Mouse (Mus musculus) inflammation-experienced regulatory T-cells, adult 6 months (primary cell): ENCODE measurements around the gene Ankmy2. TPM values are rescaled to one million over a fixed set of nuclear protein-coding genes. Genes with fewer than 3 reads are reported as not detected.
A peak's percentile ranks its signal among the peaks of the same experiment; 100 is the strongest.

ENCODE experiments used
- ATAC-seq: one replicate; pipeline ENCODE4 v1.8.0; 2017
- polyA plus RNA-seq, 3 experiments: library from polyadenylated mRNA; unstranded; fragments of 100-300 nt; shearing (Covaris generic); gene quantifications; one replicate each; pipeline ENCODE4 v1.2.1; 2017

Gene Ankmy2
- 10 to 100 TPM; 37.6 to 51.3 (median 47.3) TPM for polyA plus RNA-seq

DNA sequence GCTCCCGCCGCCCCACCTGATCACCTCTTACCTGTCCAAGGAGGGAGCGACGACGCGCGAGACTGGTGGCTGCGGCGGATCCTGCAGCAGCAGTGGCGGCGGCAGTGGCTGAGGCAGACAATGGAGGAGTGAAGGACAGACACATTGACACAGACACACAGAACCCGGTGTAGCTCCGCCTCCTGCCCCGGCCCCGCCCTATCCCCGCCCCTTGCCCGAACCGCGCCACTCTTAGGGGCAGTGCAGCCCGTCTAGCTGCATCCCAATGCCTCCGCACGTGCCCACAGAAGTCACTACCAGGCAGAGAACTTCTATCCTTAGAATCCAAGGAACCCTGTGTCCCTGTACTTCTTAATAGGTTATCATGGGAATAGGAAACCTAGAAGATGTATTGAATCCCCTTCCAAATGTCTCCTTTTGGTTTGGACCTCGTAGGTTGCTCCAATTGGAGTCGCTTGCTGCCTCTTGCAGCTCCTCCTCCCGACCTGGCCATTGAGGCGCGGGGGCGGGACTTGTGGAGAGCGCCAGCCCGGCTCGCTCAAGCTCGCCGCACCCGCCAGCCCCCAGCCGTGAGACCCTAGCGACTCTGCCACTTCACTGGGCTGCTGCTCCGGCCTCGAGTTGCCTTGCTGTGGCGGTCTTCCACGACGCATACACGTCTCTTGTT, at the start of gene Ankmy2:
Ankmy2 (plus strand) TSS at position 478 of the 667 bp plus-strand sequence.
- ATAC-seq = peak; percentile 74

DNA sequence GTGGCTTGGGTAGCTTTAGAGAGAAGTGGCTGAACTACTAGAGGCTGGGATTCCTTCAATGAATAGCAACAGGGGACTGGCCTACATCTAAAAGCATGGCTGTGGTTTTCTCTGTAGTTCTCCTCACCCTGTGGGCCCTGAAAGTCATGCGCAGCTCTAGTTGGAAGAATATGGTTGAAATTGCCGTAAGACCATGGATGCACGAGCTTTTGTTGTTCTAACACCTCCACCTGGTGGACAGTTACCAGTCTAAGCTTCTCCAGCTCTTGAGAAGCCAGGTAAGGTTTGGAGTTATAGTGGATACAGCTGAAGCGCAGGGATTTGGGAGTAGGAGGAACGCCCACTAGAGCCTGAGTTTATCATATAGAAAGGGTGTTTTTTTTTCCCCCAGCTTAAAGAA, 48.5 kb upstream of the Ankmy2 start:
- no peak for ATAC-seq

DNA sequence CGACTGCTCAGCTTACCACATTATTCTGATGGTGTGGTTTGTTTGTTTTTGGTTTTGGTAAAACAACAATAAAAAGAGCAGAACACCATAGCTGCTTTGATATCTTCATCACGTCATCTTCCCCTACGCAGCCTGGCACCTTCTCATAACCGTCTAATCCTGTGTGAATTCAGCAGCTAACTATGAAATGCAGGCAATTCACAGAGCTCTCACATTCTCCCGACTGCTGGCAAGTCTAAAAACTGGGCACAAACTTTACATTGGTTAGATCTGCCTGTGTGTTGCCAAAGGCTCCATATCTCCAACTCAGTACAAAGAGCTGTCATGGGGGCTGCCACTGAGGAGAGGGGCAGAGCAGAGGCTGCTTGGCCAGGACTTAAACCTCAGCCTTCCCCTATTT, 46.5 kb upstream of the Ankmy2 start:
- ATAC-seq = no peak

DNA sequence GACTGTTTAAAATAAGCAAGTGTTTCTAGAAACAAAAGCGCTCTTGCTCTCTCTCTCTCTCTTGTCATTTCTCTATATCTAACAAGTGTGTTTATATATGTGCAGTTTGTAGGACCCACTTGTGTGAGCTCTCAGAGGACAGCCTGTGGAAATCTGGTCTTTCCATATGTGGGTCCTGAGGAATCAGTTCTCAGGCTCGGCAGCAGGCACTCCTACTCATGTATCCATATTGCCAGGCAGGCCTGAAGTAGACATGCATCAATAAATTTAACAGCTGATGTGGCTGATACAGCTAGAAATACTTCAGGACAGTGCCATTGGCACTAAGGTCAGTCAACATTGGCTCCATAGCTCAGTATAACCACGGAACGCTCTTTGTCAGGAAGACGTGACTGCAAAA, 45.8 kb upstream of the Ankmy2 start:
- no peak for ATAC-seq

DNA sequence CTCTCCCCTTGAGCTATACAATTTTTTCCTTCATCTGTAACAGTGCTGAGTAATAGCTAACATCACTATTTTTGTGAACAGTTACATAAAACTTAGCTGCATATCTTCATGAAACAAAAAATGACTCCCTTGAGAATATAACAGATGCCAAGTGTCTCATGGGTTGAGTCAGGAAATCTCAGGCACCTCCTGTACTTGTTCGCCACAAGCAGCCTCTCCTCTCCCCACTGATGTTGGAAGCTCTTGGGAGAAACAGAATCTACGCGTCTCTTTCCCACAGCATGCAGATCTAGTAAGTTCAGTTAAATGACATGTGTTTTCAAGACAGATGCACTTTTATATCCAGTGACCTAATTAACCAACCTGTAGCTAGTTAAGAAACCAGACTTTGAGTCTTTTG, 44.8 kb upstream of the Ankmy2 start:
- ATAC-seq = no peak

DNA sequence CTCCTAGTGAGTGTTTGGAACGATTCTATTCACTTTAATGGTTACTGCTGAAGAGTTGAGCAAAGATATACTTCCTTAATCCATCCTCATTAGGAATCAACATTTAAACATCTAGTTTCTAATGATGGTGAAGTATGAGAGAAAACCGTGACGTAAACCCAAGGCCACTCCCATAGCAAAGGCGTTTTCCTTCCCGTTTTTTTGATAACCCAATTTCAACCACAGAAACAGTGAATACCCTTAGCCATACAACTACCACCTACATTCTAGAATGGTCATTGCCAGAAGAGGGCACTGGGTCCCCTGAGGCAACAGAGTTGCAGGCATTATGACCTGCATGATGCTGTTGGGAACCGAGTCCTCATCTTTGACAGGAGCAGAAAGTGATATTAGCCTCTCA, 39.8 kb upstream of the Ankmy2 start:
- no peak for ATAC-seq

DNA sequence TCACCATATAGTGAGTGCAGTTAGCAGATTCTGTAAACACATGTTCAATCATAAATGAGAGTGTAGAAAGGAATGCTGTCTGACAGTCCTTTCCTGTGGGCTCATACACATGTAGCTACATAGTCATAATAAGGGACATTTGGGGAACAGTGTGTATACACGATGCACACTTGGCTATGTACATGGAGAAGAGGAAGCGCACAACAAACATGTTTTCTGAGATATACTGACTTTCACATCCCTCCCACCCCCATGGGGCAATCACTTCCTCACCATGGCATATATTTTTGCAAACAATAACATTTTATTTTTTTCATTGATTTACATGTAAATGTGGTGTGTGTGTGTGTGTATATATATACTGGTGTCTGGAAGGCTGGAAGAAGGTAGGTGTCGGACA, 37.7 kb upstream of the Ankmy2 start:
- no peak for ATAC-seq

DNA sequence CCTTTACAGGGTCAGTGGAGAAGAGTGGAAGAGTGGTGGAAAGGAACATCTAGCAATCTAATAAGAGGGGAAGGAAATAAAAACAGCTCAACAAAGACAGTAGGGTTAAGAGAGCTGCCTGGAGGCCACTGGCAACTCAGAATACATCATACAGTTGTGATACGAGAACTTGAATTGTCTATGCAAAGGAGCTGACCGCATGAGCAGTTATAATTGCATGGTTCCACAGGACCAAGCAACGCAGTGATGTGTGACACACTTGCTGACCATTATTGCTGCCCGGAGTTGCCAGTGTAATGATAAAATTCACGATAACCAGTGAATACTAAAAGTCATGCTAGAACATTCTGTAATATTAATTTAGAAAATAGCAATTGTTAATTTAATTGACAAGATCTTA, 30.9 kb upstream of the Ankmy2 start:
- no peak for ATAC-seq

DNA sequence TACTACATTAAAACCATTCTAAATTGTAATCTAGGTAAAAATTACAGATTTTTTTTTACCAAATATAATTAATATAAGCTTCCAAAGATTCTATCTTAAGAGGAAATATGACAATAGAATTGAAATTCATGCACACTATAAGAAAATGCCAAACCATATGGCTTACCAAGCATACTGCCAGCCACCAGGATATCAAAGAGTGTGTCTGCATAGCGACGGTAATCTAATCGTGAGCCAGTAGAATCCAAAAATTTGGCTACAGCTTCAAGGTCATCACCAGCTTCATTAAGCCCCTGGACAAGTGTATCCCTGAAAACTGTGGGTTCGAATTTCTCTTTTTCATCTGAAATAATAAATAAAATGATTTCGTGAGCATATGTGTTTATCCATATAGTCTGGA, 27.1 kb upstream of the Ankmy2 start:
- ATAC-seq = no peak

DNA sequence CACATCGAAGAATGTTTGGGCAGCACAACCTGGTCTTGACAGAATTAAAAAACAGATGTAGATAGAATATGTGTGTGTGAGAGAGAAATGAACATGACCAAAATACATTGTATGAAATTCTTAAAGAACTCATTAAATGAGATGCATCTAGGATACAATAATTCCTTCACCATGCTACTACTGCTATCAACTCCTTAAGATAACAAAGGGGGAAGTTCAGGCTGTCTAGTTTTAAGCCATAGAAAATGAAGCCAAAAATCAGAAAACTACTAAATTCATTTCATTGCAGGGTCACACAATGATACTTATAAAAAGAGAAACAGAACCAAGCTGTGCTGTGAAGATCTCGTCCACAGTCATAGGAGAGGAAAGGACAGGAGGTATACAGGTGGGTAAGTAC, 24.7 kb upstream of the Ankmy2 start:
- no peak for ATAC-seq

DNA sequence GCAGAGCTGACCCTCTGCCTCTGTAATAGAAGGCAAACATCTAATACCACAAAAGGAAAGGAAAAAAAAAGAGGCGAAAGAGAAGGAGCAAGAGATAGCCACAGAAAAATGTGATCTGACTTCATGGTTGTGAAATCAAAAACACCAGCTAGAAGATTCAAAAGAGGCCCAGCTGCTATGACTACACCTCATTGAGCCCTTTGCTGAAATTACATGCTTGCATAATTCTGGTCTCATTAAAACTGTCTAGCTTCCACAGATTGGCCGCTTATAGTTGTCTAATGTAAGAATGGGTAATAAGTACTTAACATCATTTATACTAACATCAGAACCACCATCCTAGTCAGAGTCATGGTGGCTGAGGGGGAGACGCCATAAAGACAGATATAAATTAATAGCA, 24.2 kb upstream of the Ankmy2 start:
- no peak for ATAC-seq

DNA sequence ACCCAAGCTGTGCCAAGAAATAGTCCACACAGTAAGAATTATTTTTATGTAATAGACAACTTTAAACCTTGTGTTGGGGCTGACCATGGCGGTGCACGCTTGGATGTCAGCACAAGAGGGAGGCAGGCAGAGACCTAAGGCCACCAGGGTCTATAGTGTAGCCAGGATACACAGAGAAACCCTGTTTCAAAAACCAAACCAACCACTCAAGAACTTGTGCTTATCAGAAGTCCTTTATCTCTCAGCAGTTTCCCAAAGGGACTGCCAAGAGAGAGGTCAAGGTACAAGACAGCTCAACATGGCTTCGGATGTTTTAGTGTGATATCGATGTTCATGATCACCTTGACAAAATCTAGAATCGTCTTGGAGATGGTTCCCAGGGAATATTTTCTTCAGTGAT, 23.4 kb upstream of the Ankmy2 start:
- ATAC-seq = no peak

DNA sequence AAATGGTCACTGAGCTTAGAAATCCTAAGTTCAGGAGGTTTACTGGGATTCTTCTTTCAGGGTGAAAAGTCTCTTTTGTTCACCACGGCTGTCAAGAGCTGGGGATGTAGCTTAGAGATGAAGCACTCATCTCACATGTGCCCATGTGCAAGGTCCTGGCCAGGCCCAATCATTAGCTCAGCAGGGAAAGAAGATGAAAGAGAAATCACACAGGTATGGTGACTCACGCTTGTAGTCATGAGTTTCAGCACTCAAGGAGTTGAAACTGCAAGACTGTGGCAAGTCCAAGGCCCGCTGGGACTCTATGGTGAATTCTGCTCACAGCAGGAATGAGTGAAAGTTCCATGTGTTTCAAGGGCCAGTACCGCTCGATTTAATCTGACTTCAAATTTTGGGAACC, 22.8 kb upstream of the Ankmy2 start:
- no peak for ATAC-seq

DNA sequence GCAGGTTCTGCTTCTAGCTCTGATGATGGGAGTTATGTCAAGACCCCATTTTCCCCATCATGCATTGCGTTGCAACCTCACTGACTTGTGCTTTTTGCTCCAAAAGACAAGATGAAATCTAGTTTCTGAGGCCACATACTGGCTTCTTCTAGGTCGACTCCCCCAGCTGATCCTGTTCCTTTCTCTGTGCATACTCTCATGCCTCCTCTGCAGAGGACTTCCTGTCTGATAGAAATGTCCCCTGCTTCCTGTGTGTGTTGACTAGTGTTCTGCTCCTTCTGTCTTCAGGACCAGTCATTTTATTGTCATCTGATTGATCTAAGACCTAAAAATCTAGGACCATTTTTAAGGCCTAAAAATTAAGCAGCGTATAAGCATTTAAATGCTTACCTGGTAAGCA, 21.5 kb upstream of the Ankmy2 start:
- peak; percentile 83 for ATAC-seq

DNA sequence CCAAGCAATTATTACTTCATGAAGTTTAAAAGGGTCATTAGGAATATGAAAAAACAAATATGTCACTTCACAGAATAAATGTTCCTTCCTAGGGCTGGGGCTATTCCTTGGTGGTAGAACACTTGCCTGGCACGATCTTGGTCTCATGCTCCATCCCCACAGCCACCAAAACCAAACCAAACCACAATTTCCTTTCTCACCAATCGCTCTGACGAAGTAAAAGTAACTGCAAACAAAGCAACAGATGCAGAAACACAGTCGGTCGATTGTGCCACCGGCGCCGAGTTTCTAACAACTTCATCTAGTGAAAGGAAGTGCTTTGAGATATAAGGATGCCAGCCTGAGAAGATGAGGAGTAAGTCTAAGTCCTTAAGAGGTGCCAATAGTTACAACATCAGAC, 20.6 kb upstream of the Ankmy2 start:
- ATAC-seq = peak; percentile 70

DNA sequence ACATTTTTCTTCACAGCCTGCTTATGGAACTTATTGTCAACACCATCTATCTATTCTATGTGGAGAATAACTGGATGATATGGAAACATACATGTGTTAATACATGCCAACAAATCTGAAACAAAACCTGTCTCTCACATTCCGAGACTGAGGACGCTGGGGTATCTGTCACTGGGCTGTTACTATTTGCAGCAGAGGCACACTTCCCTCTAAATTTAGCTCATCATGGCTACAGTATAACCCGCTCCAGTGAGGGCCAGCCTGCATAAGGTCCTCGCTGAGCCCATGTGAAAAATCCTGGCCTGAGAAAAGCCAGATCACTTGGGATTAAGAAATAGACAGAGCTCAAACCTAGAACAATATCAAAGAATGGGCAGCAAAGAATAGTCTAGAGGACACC, 19.7 kb upstream of the Ankmy2 start:
- no peak for ATAC-seq

DNA sequence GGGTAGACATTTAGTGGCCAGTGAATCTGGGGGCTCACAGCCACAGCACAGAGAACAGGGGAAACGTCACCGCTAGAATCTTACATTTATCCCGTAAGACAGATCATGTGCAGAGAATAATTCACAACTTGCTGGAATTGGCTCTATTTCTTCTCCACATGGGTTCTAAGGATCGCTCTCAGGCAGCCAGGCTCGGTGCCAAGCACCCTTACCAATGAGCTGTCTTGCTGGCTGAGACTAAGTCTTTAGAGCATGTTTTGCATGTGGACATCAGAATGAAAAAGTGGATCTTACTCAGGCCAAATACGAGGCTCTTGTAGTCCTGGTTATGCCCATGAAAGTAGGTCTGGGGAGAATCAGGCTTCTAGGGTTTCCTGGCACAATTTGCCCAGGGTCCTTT, 16.5 kb upstream of the Ankmy2 start:
- no peak for ATAC-seq

DNA sequence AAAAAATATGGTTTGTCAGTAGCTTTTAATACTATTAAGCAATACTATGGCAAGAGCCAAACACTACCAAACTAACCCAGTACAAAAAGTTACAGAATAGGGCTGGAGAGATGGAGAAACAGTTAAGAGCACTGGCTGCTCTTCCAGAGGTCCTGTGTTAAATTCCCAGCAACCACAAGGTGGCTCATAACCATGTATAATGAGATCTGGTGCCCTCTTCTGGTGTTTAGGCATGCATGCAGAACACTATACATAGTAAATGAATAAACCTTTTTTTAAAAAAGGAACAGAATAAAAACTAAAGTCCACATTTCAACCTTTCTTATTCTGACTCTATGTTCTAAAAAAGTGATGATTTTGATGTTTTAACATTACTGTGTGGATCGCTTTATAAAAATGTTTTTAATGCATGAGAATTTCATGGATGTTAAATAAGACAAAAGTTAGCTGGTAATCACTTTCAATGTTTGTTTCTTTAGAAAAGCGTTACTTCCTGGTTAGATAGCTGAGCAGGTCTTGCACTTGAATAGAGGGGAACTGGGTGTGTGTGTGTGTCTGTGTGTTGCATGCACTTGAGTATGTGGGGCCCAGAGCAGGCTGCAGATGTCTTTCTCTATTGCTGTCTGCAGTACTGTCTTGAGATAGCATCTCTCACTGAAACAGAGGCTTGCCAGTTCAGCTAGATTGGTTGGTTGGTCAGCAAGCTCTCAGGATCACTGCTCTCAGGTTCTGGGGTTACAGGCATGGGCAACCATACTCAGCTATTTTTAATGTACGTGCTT, 10.5 kb upstream of the Ankmy2 start:
- ATAC-seq = peak; percentile 25

DNA sequence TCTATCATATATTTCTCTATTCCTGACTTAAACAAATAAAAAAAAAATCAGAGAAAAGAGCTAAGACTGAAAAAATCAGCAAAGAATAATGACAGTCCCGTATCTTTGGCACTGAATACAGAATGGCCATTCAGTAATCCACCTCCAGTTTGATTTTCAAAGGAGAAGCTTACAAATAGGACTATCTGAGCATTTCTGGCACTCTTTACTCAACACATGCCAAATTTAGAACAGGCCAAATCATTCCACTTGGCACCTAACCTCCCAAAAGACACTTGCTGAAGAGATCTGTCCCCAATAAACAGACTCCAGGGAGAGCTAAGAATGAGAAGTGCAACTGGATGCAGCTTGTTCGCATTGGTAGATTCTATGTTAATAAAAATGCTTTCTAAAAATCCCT, 6.6 kb upstream of the Ankmy2 start:
- no peak for ATAC-seq

DNA sequence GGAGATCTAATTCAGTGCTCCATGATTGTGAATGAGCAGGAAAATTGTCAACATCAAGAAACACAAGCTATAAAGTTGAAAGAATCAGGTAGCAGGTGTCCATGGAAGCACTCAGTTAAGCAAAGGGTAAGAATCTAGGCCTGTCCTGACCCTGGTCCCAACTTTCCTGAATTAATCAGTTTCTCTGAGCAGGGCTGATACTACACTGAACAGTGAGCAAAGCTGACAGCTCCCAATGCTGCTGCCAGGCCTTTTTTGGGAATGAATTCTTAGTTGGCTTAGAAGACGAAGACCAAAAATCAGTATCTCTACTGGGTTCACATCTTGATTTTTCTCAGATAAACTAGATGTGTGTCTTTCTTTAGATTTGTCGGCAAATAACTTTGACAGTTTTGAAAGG, 6.2 kb upstream of the Ankmy2 start:
- no peak for ATAC-seq

DNA sequence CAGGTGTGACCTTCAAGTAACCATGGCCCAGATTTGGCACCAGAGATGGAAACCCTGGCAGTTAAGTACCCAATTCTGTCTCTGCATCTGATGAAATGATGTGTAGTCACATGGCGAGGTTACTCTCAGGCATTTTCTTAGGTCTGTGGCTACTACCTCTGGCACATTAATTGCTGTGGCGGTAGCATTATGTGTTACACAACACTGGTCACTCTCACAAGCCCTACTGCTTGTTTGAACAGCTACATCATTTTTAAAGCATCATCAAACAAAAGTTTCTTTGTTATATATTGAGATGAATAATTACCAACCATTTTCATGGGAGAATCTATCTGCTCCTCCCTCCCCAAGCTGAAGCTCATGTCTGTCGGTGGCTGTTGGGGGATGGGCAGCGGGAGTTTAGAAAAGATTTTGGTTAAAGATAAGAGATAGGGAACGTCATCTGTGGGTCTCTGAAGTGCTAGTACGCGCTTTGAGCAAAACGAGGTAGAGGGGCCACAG, 1.7 kb upstream of the Ankmy2 start:
- peak; percentile 3 for ATAC-seq

DNA sequence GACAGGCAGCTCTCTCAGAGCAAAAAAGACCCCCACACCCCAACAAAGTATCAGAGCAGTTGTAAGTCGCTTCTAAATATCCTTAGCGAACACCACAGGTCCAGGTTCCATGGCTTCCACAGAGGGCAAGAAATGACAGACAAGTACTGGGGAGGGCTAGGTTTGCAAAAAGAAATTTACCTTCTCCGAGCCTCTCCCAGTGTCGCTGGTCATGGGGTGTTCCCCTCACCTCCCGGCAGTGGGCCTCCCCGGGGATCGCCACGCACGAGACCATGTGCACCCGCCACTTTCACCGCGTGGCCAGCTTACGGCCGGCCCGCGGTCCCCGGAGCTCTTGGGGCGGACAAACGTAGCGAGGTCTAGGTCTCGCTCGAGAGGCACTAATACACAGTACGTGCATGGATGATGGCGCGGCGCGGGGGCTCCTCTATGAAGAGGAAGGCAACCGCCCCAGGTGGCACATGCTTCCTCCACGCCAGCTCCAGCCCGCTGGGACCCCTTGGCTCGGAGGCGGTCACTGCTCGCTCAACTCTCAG, 745 bp upstream of the Ankmy2 start:
- ATAC-seq = no peak

DNA sequence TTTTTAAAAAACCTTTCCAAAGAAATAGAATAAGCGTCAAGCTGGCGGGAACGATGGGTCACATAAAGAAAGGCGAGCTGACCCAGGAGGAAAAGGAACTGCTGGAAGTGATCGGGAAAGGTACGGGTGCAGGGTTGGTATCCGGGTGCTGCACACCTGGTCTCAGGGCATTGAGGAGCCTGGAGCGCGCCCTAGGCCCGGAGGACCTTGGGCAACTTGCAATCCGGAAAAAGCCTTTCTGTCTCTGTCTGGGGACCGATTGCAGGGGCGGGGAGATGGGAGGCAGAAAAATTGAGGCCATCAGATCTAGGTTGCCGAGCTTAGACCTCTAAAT, 357 bp downstream of the Ankmy2 start:
- peak; percentile 19 for ATAC-seq

DNA sequence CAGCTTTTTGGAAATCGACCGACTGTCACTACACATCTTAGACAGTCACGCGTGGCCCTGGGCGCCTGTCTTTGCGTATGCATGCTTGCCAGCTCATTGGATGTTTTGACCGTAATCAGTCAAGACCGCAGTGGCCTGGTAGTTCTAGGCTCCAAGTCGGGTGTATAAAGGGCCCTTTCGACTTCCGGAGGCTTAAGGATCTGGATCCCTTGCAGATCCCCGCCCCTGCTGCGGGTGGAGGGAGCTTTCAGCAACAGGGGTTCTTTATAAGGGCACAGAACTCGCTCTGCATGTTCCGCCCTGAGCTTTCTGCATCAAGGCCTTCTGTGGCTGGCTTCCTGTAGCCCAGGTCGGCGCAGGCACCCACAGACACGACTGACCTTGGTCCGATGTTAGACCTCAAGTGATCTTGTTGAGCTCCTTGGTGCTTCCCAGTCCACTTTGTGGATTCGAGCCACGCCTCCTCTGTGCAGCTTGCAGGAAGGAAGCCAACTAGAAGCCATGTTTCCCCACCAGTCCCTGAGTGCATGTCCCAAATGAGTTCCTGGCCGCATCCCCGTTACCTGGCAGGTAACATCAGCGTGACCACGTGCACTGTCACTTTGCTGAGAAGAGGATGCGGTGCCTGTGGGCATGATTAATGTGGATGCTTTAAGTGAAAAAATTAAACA, 859 bp downstream of the Ankmy2 start, which contains the start of gene Bzw2:
Bzw2 (minus strand) TSS at position 443 of the 671 bp plus-strand sequence.
- ATAC-seq = peak; percentile 44
